Mouse (Mus musculus): ENCODE results near the gene Dnm3.

Gene Dnm3

DNA sequence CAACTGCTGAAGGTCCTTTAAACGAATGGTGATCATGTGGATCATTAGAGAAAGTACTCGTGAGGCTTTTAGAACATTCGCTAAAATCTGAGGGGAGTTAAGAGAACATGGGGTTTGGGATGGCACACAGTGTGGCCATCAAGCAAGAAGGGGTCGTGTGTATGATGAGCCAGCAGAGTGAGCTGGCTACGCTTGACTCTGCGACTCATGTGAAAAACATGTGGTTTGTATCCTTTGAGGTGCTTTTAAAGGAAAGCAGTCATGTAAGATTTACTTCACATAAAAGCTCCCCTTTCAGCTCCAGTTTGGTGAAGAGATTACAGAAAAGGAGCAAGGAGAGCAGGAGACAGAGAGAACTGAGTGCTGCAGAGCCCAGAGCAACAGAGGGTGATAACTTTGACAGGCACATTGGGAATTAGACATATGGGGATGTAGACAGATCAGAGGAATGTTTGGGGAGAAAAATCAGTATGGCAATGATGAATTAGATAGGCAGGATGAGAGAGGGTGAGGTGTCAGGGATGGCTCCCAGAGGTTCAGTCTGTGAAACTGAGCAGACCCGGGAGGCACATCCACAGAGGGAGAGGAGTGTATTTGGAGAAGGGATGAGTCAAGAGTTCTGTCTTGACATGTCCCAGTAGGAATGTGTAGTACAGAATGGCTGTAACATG lies 234.7 kb downstream of the Dnm3 start:
- DNase-seq = no peak

DNA sequence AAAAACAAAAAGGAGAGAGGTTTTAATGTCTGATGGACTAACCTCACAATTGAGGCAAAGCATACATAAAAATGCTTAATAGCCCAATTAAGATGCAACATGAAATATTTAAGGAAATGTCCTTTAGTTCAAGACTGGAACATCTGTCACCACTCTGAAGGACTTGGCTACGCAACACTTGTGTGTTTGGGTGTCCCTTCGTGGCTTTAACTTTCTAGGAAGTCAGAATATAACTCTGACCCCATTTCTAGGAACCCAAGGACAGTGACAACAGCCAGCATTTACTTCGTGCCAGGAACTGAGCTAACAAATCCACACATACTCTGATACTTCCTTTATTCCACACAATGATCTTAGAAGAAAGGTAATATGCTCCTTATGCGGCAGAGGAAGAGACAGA lies 237.1 kb downstream of the Dnm3 start:
- no peak for DNase-seq

DNA sequence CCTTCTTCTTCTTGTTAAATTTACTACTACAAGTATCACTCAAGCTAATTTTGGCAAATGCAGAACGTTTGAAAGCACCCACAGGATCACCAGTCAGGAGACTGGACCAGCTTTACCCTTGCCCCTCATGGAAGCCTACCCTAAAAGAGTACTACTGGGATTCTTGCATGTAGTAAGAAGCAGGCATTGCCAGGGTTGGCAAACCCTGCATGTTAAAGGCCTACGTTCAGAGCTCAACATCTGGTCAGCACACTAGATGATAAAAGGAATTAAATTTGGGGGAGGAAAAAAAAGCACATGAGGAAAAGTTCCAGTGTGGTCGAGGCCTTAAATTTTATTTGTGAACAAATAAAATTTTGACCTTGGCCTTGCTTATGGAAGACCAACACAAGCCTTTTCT lies 239.2 kb downstream of the Dnm3 start:
- no peak for DNase-seq

DNA sequence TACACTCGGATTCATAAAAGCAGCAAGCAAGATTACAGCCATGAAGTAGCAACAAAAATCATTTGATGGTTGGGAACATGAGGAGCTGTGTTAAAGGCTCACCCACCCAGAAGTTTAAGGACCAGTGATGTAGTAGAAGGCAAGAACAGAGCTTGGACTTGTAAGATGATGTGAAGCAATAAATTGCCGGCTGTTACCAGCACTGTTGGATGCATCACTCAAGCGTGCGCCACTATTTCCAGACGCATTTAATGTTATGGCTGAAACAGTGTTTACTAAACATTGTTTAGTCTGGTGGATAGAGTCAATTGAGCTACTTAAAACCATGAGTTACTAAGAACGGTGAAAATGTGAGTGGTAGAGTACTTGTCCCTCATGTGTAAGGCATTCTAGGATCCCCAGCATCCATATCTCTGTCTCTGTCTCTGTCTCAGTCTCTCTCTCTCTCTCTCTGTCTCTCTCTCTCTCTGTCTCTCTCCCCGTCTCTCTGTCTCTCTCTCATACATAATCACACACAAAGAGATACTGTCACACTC lies 241.1 kb downstream of the Dnm3 start:
- DNase-seq = no peak

DNA sequence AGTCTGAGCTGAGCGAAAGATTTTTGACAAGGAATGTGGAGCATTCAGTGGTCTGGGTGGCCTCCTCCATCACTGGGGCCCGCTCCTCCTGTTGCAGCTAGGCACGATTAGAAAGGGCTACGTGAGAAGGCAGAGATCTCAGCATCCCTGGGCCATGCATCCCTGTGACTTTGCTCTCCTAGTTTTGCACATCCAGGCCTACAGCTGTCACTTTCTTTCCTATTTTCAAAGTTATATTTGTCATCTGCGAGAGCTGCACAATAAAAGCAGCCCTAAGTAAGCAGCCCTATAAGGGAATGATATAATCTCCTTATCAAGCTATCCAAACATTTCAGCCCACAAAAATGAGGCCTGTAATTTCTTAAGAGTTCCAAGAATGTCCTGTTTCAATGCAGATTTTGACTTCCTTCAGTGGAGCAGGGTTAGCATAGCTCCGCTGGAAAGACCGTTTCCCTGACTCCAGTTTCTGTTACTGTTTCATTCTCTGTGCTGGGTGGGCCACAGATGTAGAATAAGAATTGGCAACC lies 252.2 kb downstream of the Dnm3 start:
- DNase-seq = no peak

DNA sequence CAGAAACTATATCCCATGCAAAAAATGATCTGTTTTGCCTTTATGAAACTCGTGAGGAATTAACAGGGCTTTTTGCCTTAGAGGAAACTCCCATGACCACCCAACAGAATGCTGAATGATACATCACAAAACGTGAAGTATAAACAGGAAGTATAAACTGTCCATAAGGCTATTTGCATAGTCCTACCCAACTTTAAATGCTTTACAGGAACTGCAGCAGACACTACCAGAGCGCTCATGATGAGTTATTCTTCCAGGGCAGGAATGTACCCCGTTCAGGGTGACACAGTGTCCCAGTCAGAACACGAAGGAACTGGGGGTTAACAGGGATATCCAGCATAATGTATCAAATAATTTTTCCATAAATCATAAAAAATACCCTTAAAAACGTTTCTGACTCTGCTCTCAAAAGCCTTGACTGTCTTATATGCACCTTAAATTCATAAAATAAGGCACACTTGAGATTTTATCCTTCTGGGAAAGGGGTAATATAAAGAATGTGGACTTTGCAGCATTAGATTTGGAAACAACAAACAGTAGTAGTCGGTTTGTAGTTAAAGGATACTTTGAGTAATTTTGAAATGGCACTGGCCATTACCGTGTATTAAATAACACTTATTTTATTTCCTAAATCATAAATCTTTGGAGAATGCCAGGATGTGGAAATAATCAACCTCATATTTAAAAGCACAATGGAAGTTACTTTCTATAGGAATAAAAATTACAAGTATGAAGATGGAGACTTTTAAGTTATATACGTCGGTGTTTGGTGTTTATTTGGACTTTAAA lies 252.8 kb downstream of the Dnm3 start:
- DNase-seq = no peak

DNA sequence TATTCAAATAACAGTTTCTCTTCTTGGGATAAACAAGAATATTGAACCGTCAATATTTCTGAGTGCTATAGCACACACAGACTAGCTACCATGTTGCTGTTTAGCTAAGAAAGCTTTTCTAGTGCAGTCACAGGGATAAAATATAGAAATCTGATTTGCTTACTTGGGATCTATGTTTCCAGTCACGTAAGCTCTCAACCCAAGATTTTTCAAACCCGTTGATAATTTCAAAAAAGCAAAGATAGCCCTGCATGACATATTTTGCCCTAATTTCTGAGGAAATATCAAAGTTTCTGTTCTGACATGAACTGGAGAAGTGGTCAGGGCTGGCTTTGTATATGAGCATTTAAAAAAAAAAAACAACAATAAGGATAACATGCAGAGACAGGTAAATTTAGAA lies 253.8 kb downstream of the Dnm3 start:
- no peak for DNase-seq

DNA sequence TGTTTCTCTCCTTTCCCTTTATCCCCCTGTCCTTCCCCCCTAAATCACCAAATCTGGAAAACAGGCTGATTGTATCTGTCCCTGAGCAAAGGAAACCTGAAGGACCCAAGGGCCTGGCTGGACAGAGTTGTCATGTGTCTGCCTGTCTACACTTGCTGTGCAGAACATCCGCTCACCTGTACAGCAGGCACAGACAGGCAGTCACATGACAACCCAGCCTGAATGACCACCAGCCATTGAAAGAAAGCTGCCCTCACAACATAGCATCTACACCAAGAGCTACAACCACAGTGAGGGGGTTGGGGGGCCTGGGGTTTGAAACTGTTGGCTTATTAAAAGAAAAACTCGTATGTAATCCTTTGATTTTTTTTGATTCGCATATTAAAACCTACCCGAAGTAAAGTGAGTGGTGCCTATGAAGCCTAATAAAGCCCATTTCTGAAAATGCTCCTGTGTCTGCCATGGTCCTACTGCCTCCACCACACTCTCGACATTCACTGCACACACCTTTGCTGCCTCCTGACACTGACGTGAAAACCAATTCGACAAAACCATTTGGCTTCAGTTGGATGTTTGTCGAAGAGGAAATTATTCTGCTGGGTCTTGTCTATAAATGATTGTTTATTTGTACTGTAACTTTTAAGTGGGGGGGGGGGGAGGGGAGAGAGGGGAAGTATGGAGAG lies 254.4 kb downstream of the Dnm3 start:
- no peak for DNase-seq

DNA sequence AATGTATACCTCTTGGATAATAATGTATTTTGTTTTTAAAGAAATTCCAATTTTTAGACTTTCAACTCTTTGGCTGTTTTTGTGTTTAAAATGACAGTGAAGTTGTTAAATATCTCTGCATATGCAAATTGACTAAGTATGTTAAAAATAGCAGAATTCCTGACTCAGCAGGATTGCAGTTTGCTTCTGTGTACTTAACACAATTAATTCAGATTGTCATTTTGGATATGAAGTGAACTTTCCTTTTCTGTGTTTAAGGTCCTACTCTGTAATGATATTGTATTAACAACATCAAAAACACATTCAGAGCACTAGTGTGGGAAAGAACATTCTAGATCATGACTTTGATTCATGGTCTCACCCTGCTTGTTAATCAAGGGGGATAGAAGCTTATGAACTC lies 255.5 kb downstream of the Dnm3 start:
- no peak for DNase-seq

DNA sequence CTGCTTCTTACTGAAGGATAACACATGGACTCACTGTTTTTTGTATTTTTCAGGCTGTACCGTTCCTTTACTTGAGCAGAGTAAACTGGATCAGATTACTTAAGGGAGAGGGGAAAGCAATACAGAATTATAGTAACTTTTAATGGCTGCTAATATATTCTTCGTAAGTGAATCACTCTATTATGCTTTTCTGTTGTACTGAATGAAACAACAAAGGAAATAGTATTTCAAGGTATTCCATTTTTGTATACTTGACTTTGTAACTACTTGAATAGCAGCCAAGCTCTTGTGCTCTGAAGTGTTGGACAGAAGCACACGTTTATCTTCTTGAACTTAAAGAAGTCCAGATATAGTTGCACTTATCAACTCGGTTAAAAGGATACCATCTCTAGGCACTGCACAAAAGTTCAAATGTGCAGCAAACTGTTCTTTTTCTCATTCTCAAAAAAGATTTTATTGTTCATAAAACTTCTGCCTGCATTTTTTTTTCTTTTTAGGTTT lies 256.0 kb downstream of the Dnm3 start:
- no peak for DNase-seq

DNA sequence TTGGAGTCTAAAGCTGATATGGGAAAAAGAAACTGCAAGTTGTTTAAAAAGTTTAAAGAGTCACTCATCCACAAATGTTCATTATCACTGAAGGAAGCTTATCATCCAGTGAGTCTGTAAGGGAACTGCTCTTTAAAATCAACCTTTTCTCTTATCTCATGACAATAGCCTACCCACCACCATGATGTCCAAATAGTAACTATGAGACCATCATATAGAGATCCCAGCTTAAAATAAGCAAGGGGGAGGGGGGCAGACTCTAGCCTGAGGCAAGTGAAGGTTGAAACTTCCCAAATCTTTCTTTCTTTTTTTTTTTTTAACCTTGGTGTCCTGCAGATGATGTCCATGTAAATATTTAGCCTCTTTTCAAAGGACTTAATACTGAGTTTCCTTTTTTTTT lies 256.9 kb downstream of the Dnm3 start:
- DNase-seq = no peak

DNA sequence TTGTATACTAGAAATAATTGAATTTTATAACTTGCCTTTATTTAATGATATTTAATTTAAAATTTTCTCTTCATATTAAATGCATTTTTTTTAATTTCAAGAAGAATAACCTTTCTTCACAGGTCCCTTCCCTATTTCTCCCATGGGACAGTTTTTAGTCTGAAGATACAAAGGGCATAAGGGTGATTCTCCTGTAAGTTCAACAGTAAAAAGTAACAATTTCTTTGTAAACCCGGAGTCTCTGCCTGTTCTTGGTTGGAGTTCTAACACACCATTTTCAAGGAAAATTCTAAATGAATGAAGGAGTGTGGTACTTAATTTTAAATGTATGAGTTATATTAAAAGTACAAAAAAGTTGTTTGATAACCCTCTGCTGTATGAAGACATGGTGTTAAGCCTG lies 258.1 kb downstream of the Dnm3 start:
- no peak for DNase-seq

DNA sequence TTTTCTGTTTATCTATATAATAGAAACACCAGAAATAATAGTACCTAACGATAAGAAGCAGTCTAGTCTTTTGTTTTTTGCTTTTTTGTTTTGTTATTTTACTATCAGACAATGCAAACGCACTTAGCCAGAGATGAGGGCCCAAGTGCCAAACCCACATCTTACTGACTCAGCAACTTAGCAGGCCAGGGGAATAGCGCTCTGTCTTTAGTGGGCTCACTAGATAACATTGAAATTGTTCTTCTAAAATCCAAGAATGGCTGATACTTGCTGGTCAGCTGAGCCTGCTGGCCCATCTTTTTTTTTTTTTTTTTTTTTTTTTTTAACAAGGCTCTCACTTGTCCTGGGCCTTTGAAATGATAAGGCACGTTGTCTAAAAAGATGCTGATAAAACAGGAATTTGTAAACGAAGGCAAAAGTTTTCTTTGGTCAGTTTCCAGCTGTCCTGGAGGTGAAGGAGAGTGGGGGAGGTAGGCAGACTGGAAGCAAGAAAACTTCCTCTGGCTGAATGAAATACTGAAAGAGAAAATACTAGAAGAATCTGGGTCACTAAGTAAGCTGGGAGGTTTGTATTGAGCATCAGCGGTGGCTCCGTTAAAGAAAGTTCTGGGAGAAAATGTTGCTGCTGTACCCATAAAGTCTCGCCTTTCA lies 259.2 kb downstream of the Dnm3 start:
- DNase-seq = peak in 1 of 2 experiments; percentile 11

DNA sequence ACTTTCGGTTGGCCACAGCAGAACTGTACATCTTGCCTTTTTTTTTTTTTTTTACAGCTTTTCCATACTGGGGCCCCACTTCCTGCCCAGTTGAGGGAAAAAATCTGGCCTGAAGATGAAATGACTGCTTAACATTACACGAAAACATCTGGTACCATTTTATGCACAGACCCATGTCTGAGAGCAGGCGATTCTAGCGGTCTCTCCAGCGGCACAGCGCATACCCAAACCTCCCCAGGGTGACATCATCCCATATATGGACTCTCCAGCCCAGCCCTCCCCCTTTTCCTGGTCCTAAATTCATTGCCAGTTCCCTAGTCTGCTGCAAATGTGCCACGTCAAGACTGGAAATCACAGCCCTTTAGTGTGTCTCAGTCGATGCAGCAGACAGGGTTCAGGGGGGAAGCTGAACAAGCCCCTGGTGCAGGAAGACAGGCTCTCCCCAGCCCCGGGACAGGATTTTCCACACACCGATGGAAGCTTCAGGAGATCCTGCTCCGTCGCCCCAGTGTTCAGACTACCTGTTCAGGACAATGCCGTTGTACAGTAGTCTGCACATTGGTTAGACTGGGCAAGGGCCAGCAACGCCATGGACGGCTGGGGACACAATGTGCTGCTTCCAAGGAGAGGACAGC lies 260.4 kb downstream of the Dnm3 start:
- DNase-seq = peak; percentile 16 to 31

DNA sequence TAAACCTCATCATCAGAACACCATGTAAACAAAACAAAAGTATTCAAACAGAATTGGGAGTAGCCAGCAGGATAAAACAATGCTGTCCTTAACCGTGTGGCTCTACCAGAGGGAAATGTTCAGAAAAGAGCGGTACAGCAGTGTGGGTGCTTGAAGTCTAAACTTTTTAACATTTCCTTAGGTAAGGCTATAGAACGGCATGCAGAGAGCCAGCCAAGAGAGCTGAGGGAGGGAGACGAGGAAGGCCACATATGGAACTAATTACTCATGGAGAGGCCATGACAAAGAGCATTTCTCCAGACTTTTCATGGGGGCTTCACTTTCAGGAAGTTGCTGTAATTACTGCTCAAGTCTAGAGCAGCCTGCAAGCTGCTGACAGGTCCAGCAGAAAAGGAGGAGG lies 261.2 kb downstream of the Dnm3 start:
- DNase-seq = no peak

DNA sequence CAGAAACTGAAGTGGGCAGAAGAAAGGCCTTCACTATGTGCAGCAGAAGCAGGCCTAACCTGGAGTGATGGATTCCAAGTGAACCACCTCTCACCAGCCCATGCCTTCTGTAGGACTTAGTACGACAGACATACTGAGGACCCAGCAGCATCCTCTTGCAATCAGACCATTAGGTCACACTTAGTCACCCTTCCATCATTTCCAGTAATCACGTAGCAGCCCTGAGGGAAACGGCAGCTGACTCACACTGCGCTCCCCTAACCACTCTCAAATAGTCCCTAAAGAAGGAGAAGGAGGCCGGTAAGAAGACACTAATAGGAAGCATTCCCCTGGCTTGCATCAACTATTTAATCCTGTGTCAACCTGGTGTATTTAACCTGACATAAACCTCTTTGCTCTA lies 262.1 kb downstream of the Dnm3 start:
- no peak for DNase-seq

DNA sequence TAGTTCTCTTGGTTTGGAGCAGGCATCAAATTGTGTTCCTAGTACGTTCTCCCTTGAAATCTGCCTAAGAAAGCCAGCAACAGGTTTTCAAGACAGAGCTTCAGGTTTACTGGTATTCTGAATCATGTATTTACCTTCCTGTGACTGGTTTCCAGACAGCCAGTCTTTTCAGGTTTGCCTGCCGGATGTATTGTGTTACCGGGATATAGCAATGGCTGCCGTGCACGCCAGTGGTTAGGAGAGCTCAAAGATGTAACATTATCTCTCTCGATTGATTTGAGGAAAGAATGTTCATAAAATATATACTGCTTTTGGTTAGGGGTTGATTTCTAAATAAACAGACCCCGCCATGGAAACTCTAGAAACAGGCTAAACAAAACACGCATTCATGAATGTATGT lies 264.8 kb downstream of the Dnm3 start:
- DNase-seq = no peak

DNA sequence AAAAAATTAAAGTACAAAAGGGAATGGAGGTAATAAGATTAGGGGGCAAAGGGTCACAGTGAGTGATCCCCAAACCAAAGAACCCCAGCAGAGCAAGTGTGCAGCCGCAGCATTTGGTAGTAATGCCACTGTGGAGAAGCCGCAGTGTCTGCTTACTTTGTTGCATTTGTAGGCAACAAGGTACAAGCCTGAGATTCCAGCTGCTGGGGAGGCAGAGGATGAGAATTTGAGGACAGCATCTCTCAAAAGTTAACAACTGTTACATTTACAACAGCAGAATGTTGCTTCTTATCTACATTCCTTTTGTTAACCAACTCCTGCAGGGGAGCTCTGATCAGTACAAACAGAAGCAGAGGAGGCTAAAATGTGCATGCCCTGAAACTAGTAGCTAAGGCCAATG lies 267.3 kb downstream of the Dnm3 start:
- DNase-seq = no peak

DNA sequence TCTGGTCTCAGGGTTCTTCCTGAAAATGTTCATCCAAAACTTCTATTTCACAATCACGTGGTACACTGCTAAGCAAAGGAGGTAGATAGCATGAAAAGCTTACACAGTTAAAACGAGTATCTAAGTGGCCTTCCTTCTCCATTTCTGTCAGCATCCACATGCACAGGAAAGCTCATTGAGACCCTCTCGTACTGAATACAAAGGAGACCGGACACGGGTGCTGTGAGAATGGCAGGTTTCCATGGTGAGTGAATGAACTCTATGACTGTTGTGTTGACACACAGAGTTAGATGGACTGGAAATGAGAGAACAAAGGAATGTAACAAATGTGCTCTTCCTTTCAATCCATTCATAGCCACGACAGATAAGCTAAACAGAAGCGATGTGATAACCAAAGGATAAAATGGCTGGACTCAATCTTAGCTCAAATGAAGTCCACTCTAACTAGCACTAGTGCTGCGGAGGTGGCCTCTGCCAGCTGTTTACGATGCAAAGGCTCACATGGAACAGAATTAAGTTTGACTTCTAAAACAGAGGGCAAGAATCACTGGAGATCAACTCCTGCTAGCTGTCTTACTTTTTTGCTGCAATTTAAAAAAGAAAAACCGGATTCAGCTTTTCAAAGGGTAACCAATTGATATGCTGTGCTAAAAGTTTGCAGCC lies 268.2 kb downstream of the Dnm3 start:
- no peak for DNase-seq

DNA sequence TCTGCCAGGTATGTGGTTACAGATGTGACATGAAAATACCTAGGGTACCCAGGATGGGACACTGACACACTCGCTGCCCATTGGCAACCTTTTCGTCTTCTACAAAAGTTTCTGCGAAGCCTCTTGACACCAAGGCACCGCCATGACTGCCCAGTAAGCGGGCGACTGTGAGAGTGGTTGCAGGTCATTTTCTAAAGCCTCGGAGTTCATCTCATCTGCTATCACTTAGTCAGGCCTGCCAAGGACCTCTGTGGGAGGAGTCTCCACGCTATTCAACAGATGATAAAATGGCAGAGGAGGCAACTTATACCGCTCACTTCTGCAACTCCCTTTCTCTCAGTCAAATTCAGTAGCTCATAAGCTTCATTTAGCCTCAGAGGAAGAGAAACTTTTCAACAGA lies 268.8 kb downstream of the Dnm3 start:
- no peak for DNase-seq

DNA sequence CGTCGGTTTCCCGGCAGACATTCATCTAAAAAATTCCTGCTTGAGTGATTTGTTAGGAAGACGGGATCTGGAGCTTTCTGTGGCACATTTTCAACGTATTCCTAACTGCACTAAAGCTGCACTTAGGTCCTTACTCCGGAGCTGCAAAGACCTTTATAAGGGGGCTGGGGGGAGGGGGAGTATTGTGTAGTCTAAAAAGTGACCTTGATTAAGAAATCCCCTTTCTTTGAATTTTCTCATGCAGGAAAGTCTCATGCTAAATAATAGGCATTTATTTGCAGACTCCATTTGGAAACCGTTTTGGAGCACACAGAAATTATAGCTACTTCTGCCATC lies 270.2 kb downstream of the Dnm3 start:
- DNase-seq = no peak

All from kidney, adult 8-10 months (tissue).